Comparison of ENCODE assay signal across 9 mouse cellular contexts in genomic region chr2:119040882-119041281, GRCm38 (mm10). TPM values are rescaled to one million over a fixed set of nuclear protein-coding genes. Genes with fewer than 3 reads are reported as not detected.
A peak's percentile ranks its signal among the peaks of the same experiment; 100 is the strongest.
DNase-seq lines count a peak whose midpoint lies in the region; ATAC-seq and TF ChIP-seq lines count a peak whose summit lies in the region.
"Had no signal": no experiment of that assay in that cellular context is flagged by ENCODE, and none has a peak within 500 bp of the region (broad histone marks: within the 10 kb centered on the region; RNA-seq: fewer than 3 reads in every experiment).

No protein-coding gene starts in this region.

- H3K9me3 ChIP-seq in forebrain, embryonic 14.5 days (replicated peaks; ENCODE audit: control insufficient read depth, low read length) = no peaks in the 10 kb centered on the region
- H3K9me3 ChIP-seq in forebrain, embryonic 11.5 days (ENCODE audit: control insufficient read depth, low read length) = no peaks in the 10 kb centered on the region
- no peaks in the 10 kb centered on the region for H3K9me3 ChIP-seq in limb, embryonic 13.5 days
- no peaks in the 10 kb centered on the region for H3K9me3 ChIP-seq in limb, embryonic 10.5 days (replicated peaks)
- H3K9me3 ChIP-seq in liver, postnatal 0 days (ENCODE audit: low read length) = no peaks in the 10 kb centered on the region
- H3K9me3 ChIP-seq: liver, embryonic 15.5 days had no signal

- H3K9ac ChIP-seq in forebrain, embryonic 14.5 days (ENCODE audit: low read length) = no peak overlapping the region
- H3K9ac ChIP-seq in forebrain, embryonic 11.5 days (ENCODE audit: low read length) = no peak overlapping the region
- 0 out of 2 replicates have a peak overlapping the region, but pooled peaks have one; percentile 5 for H3K9ac ChIP-seq in limb, embryonic 13.5 days
- no peak overlapping the region for H3K9ac ChIP-seq in liver, postnatal 0 days (replicated peaks)
- H3K9ac ChIP-seq: liver, embryonic 15.5 days had no signal

- H3K4me2 ChIP-seq in forebrain, embryonic 14.5 days (ENCODE audit: low read length) = no peak overlapping the region
- no peak overlapping the region for H3K4me2 ChIP-seq in forebrain, embryonic 11.5 days (ENCODE audit: low read depth, low read length, severe bottlenecking)
- no peak overlapping the region for H3K4me2 ChIP-seq in limb, embryonic 13.5 days (replicated peaks)
- no peak overlapping the region for H3K4me2 ChIP-seq in liver, postnatal 0 days (ENCODE audit: low read depth, low read length)
- H3K4me2 ChIP-seq: liver, embryonic 15.5 days had no signal

- DNase-seq in forebrain, embryonic 14.5 days (ENCODE audit: low spot score) = peak; percentile 53
- no peak for DNase-seq in forebrain, embryonic 11.5 days (ENCODE audit: low spot score)
- DNase-seq in limb, embryonic 10.5 days (ENCODE audit: low spot score) = no peak
- DNase-seq in NIH3T3 (ENCODE audit: low read depth) = peak; percentile 79
- no peak for DNase-seq in liver, postnatal 0 days
- DNase-seq in urinary bladder, adult 2 months (ENCODE audit: low spot score) = no peak
- no peak for DNase-seq in ovary, adult 18-20 months (ENCODE audit: low spot score)

- H3K36me3 ChIP-seq in forebrain, embryonic 14.5 days (ENCODE audit: control insufficient read depth, insufficient read depth, low read length) = peaks cover 38% of the 10 kb centered on the region
- H3K36me3 ChIP-seq in forebrain, embryonic 11.5 days (ENCODE audit: control insufficient read depth, insufficient read depth, low read length) = peaks cover 10% of the 10 kb centered on the region; the same call in 1 of the 2 replicates
- peaks cover 43% of the 10 kb centered on the region for H3K36me3 ChIP-seq in limb, embryonic 13.5 days
- peaks cover 59% of the 10 kb centered on the region for H3K36me3 ChIP-seq in limb, embryonic 10.5 days
- peaks cover 19% of the 10 kb centered on the region for H3K36me3 ChIP-seq in liver, postnatal 0 days (replicated peaks; ENCODE audit: insufficient read depth, low read length)

- no peaks in the 10 kb centered on the region for H3K27me3 ChIP-seq in forebrain, embryonic 14.5 days (replicated peaks; ENCODE audit: control insufficient read depth, insufficient read depth, low read length)
- no peaks in the 10 kb centered on the region for H3K27me3 ChIP-seq in forebrain, embryonic 11.5 days (ENCODE audit: control insufficient read depth, insufficient read depth, low read length)
- H3K27me3 ChIP-seq in limb, embryonic 13.5 days = no peaks in the 10 kb centered on the region
- no peaks in the 10 kb centered on the region for H3K27me3 ChIP-seq in limb, embryonic 10.5 days (ENCODE audit: low read depth, poor library complexity, severe bottlenecking)
- H3K27me3 ChIP-seq in liver, postnatal 0 days (ENCODE audit: insufficient read depth, low read length) = no peaks in the 10 kb centered on the region
- H3K27me3 ChIP-seq: liver, embryonic 15.5 days had no signal

- no peak for ATAC-seq in forebrain, embryonic 14.5 days
- ATAC-seq in forebrain, embryonic 11.5 days (replicated peaks; ENCODE audit: low FRiP score) = no peak
- no peak for ATAC-seq in limb, embryonic 13.5 days (ENCODE audit: low FRiP score, low read depth)
- ATAC-seq in liver, postnatal 0 days = no peak

- no peak overlapping the region for H3K27ac ChIP-seq in forebrain, embryonic 14.5 days (ENCODE audit: low read depth, low read length)
- H3K27ac ChIP-seq in forebrain, embryonic 11.5 days (ENCODE audit: low read depth, low read length) = no peak overlapping the region
- no peak overlapping the region for H3K27ac ChIP-seq in limb, embryonic 13.5 days
- H3K27ac ChIP-seq in limb, embryonic 10.5 days = no peak overlapping the region
- H3K27ac ChIP-seq in liver, postnatal 0 days (ENCODE audit: low read depth) = no peak overlapping the region
- H3K27ac ChIP-seq: liver, embryonic 15.5 days had no signal

- peak; percentile 70 for TF ChIP-seq CTCF in liver, postnatal 0 days (IDR thresholded peaks at IDR 0.05; ENCODE audit: low read depth)

- WGBS in forebrain, embryonic 14.5 days = 50% methylated on average over 4 of the region's 4 CpGs
- WGBS in forebrain, embryonic 11.5 days = 57% methylated on average over 4 of the region's 4 CpGs
- 44% methylated on average over 4 of the region's 4 CpGs for WGBS in limb, embryonic 13.5 days
- 56% methylated on average over 4 of the region's 4 CpGs for WGBS in limb, embryonic 10.5 days
- 46% methylated on average over 4 of the region's 4 CpGs for WGBS in liver, postnatal 0 days (ENCODE audit: insufficient replicate concordance)

- no peaks in the 10 kb centered on the region for H3K4me1 ChIP-seq in forebrain, embryonic 14.5 days (ENCODE audit: control insufficient read depth, insufficient read depth, low read length)
- no peaks in the 10 kb centered on the region for H3K4me1 ChIP-seq in forebrain, embryonic 11.5 days (replicated peaks; ENCODE audit: control insufficient read depth, insufficient read depth, low read length)
- peaks cover 1% of the 10 kb centered on the region for H3K4me1 ChIP-seq in limb, embryonic 13.5 days
- 0 out of 2 replicates have a peak, but pooled peaks cover 3% of the 10 kb centered on the region for H3K4me1 ChIP-seq in limb, embryonic 10.5 days
- no peaks in the 10 kb centered on the region for H3K4me1 ChIP-seq in liver, postnatal 0 days (ENCODE audit: insufficient read depth)

- TF ChIP-seq EP300 in liver, postnatal 0 days (IDR thresholded peaks at IDR 0.05; ENCODE audit: low read depth) = no peak

- no peak overlapping the region for H3K4me3 ChIP-seq in forebrain, embryonic 14.5 days (ENCODE audit: low read depth, low read length)
- H3K4me3 ChIP-seq in forebrain, embryonic 11.5 days (ENCODE audit: low read depth, low read length) = no peak overlapping the region
- H3K4me3 ChIP-seq in limb, embryonic 13.5 days = no peak overlapping the region
- H3K4me3 ChIP-seq in limb, embryonic 10.5 days = no peak overlapping the region
- no peak overlapping the region for H3K4me3 ChIP-seq in liver, postnatal 0 days (ENCODE audit: low read depth, low read length)
- H3K4me3 ChIP-seq: liver, embryonic 15.5 days had no signal

RNA-seq across cellular contexts. Expression of gene Knl1, which starts 6.0 kb away (rescaled TPM):
- 21.1 and 25.2 TPM in 2 replicates for polyA plus RNA-seq in forebrain, embryonic 14.5 days (2014; fragmentation: Nextera tagmentation; extraction: Ambion mirVana)
- 61.0 and 69.4 TPM in 2 replicates for polyA plus RNA-seq in forebrain, embryonic 11.5 days (2014; fragmentation: Nextera tagmentation; extraction: Ambion mirVana)
- polyA plus RNA-seq in limb, embryonic 13.5 days (2015; fragmentation: Nextera tagmentation; extraction: Ambion mirVana) = 54.7 and 56.3 TPM in 2 replicates
- polyA plus RNA-seq in limb, embryonic 10.5 days (2016; fragmentation: Nextera tagmentation; extraction: Ambion mirVana) = 42.5 and 58.0 TPM in 2 replicates
- 34.0 and 35.2 TPM in 2 replicates for polyA plus RNA-seq in liver, postnatal 0 days (2015; fragmentation: Nextera tagmentation; extraction: Ambion mirVana)
- polyA plus RNA-seq in urinary bladder, adult 2 months (2012; rRNA removed) = 0.22 and 0.37 TPM in 2 replicates

RNA-seq across cellular contexts. Expression of gene Rpusd2, which starts 6.3 kb away (rescaled TPM):
- polyA plus RNA-seq in forebrain, embryonic 14.5 days (2014; fragmentation: Nextera tagmentation; extraction: Ambion mirVana) = 4.2 and 4.6 TPM in 2 replicates
- polyA plus RNA-seq in forebrain, embryonic 11.5 days (2014; fragmentation: Nextera tagmentation; extraction: Ambion mirVana) = 8.3 and 8.9 TPM in 2 replicates
- 4.5 and 4.8 TPM in 2 replicates for polyA plus RNA-seq in limb, embryonic 13.5 days (2015; fragmentation: Nextera tagmentation; extraction: Ambion mirVana)
- polyA plus RNA-seq in limb, embryonic 10.5 days (2016; fragmentation: Nextera tagmentation; extraction: Ambion mirVana) = 6.9 and 8.8 TPM in 2 replicates
- polyA plus RNA-seq in liver, postnatal 0 days (2015; fragmentation: Nextera tagmentation; extraction: Ambion mirVana) = 1.3 and 2.1 TPM in 2 replicates
- 2.9 and 3.5 TPM in 2 replicates for polyA plus RNA-seq in urinary bladder, adult 2 months (2012; rRNA removed)

RNA-seq across cellular contexts. Expression of gene Ccdc32, which starts 11.7 kb away (rescaled TPM):
- 39.4 and 41.6 TPM in 2 replicates for polyA plus RNA-seq in forebrain, embryonic 14.5 days (2014; fragmentation: Nextera tagmentation; extraction: Ambion mirVana)
- polyA plus RNA-seq in forebrain, embryonic 11.5 days (2014; fragmentation: Nextera tagmentation; extraction: Ambion mirVana) = 22.1 and 24.0 TPM in 2 replicates
- polyA plus RNA-seq in limb, embryonic 13.5 days (2015; fragmentation: Nextera tagmentation; extraction: Ambion mirVana) = 22.8 and 23.1 TPM in 2 replicates
- polyA plus RNA-seq in limb, embryonic 10.5 days (2016; fragmentation: Nextera tagmentation; extraction: Ambion mirVana) = 18.2 and 19.7 TPM in 2 replicates
- 12.2 and 12.8 TPM in 2 replicates for polyA plus RNA-seq in liver, postnatal 0 days (2015; fragmentation: Nextera tagmentation; extraction: Ambion mirVana)
- polyA plus RNA-seq in urinary bladder, adult 2 months (2012; rRNA removed) = 18.8 and 19.3 TPM in 2 replicates

Comparison
In these comparisons a context has a peak if more than half of its experiments do, and no peak if none do; other contexts are left out.
1. DNase-seq: peak in forebrain, embryonic 14.5 days (single experiment) and NIH3T3 (single experiment); none in forebrain, embryonic 11.5 days (single experiment), limb, embryonic 10.5 days (single experiment), liver, postnatal 0 days (single experiment), urinary bladder, adult 2 months (single experiment) and ovary, adult 18-20 months (single experiment).
2. RNA of gene Knl1, which starts 6.0 kb away (polyA plus RNA-seq): 61.0 to 69.4 TPM in forebrain, embryonic 11.5 days, 42.5 to 58.0 TPM in limb, embryonic 10.5 days, 54.7 to 56.3 TPM in limb, embryonic 13.5 days, 34.0 to 35.2 TPM in liver, postnatal 0 days and 21.1 to 25.2 TPM in forebrain, embryonic 14.5 days; 0.22 to 0.37 TPM in urinary bladder, adult 2 months; every median in the first group is over 10 times any median in the second.